Mouse (Mus musculus): ENCODE measurements around the gene Gas7.

DNA sequence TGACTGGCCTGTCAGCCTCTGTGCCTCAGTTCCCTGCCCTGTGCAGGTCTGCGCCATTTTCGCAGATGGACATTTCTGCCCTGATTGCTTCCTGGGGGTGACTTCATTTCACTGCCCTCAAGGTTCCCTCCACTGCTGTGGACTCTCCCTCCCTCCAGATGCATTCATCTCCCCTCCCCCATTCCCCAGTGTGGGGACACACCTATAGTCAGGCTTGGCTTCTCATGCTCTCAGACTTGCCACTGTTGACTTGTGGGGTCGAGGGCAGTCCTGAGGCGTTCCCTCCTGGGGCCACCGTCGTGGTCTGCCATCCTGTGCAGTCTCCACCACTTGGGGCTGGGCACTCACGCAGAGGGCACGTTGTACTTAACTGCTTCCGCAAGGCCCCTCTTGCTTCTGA is 201.6 kb downstream of the Gas7 start:
- TF ChIP-seq CTCF (IDR thresholded peaks at IDR 0.05; ENCODE audit: insufficient read depth, low read length): no peak
- TF ChIP-seq POLR2A (IDR thresholded peaks at IDR 0.05; ENCODE audit: borderline replicate concordance, extremely low read depth, low read depth, low read length): no peak

All from lung, adult 2 months (tissue).